ENCODE assay signal across 11 mouse cellular contexts in the genomic region with DNA sequence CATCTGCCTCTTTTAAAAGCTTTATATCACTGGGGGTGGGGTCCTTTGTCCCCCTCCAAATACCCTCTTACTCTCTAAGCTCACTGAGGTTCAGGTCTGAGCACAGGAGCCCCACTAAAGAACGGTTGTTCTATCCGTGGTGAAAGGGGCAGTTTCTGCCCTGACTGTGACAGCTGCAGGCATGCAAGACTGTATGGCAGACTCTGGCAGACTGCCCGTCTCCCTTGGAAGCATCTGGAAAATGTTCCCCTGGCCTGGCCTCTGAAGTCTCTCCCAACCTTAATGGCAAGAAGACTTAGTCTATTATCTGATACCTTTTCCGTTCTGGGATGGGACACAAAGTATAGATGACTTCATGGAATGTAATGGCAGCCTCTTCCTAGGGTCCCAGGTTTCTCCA. TPM values are rescaled to one million over a fixed set of nuclear protein-coding genes. Genes with fewer than 3 reads are reported as not detected.
A peak's percentile ranks its signal among the peaks of the same experiment; 100 is the strongest.
DNase-seq lines count a peak whose midpoint lies in the region; ATAC-seq and TF ChIP-seq lines count a peak whose summit lies in the region.
"Had no signal": no experiment of that assay in that cellular context is flagged by ENCODE, and none has a peak within 500 bp of the region (broad histone marks: within the 10 kb centered on the region; RNA-seq: fewer than 3 reads in every experiment).

No protein-coding gene starts in this region.

- H3K4me2 ChIP-seq in embryonic facial prominence, embryonic 14.5 days (ENCODE audit: low read depth, low read length) = no peak overlapping the region
- no peak overlapping the region for H3K4me2 ChIP-seq in limb, embryonic 14.5 days (replicated peaks; ENCODE audit: low read depth, low read length, severe bottlenecking)

- no peaks in the 10 kb centered on the region for H3K36me3 ChIP-seq in embryonic facial prominence, embryonic 14.5 days (ENCODE audit: control insufficient read depth, insufficient read depth, low read length)
- H3K36me3 ChIP-seq in limb, embryonic 14.5 days (ENCODE audit: control insufficient read depth, insufficient read depth, low read length) = no peaks in the 10 kb centered on the region

- H3K27me3 ChIP-seq in embryonic facial prominence, embryonic 14.5 days (replicated peaks; ENCODE audit: control insufficient read depth, insufficient read depth, low read length) = no peaks in the 10 kb centered on the region
- no peaks in the 10 kb centered on the region for H3K27me3 ChIP-seq in limb, embryonic 14.5 days (ENCODE audit: control insufficient read depth, insufficient read depth, low read length)

- H3K9ac ChIP-seq in embryonic facial prominence, embryonic 14.5 days (ENCODE audit: low read depth, low read length) = no peak overlapping the region
- no peak overlapping the region for H3K9ac ChIP-seq in limb, embryonic 14.5 days (ENCODE audit: low read depth, low read length, severe bottlenecking)
- H3K9ac ChIP-seq: liver, embryonic 14.5 days had no signal

- H3K4me3 ChIP-seq in embryonic facial prominence, embryonic 14.5 days (ENCODE audit: low read depth, low read length) = no peak overlapping the region
- H3K4me3 ChIP-seq in limb, embryonic 14.5 days (replicated peaks; ENCODE audit: low read length) = no peak overlapping the region

- ATAC-seq in cerebellum, adult (ENCODE audit: insufficient number of reproducible peaks, low FRiP score, low TSS enrichment) = no peak
- ATAC-seq in embryonic facial prominence, embryonic 14.5 days (ENCODE audit: low read depth) = no peak
- no peak for ATAC-seq in limb, embryonic 14.5 days (ENCODE audit: low FRiP score, low read depth)
- ATAC-seq in erythroid progenitor cell, adult 5-6 weeks (replicated peaks; ENCODE audit: low FRiP score, poor library complexity, severe bottlenecking) = no peak

- TF ChIP-seq POLR2A in limb, embryonic 14.5 days (IDR thresholded peaks at IDR 0.05; ENCODE audit: borderline replicate concordance, extremely low read depth, insufficient read depth, insufficient read length) = no peak

- H3K27ac ChIP-seq in embryonic facial prominence, embryonic 14.5 days (replicated peaks; ENCODE audit: low read depth, low read length) = no peak overlapping the region
- no peak overlapping the region for H3K27ac ChIP-seq in limb, embryonic 14.5 days (replicated peaks; ENCODE audit: low read depth, low read length)
- H3K27ac ChIP-seq: liver, embryonic 14.5 days had no signal

- no peaks in the 10 kb centered on the region for H3K9me3 ChIP-seq in embryonic facial prominence, embryonic 14.5 days (ENCODE audit: control insufficient read depth, low read length)
- no peaks in the 10 kb centered on the region for H3K9me3 ChIP-seq in limb, embryonic 14.5 days (ENCODE audit: control insufficient read depth, low read length)

- peak; percentile 13 for DNase-seq in cerebellum, adult 9-10 months
- DNase-seq in kidney, postnatal 14 days = peak; percentile 46
- DNase-seq in kidney, adult 18-20 months = no peak
- DNase-seq in embryonic facial prominence, embryonic 14.5 days (ENCODE audit: low spot score) = peak; percentile 88
- DNase-seq in limb, embryonic 14.5 days (ENCODE audit: low spot score) = peak; percentile 77
- no peak for DNase-seq in spleen, postnatal 36 days (ENCODE audit: low spot score in 2 of 2)
- DNase-seq: B cell, adult 2 months; kidney, adult 11 months had no signal

- peaks cover 27% of the 10 kb centered on the region for H3K4me1 ChIP-seq in embryonic facial prominence, embryonic 14.5 days (ENCODE audit: control insufficient read depth, insufficient read depth, low read length)
- H3K4me1 ChIP-seq in limb, embryonic 14.5 days (ENCODE audit: control insufficient read depth, insufficient read depth, low read length) = peaks cover 43% of the 10 kb centered on the region

- 23% methylated on average over 4 of the region's 4 CpGs for WGBS in embryonic facial prominence, embryonic 14.5 days
- 18% methylated on average over 4 of the region's 4 CpGs for WGBS in limb, embryonic 14.5 days

RNA-seq across cellular contexts. Expression of a gene that starts 28.5 kb away (rescaled TPM):
- polyA plus RNA-seq in embryonic facial prominence, embryonic 14.5 days (2014; fragmentation: Nextera tagmentation; extraction: Ambion mirVana) = 44.5 and 48.1 TPM in 2 replicates
- polyA plus RNA-seq in limb, embryonic 14.5 days (2012; rRNA removed) = 58.9 and 67.7 TPM in 2 replicates
- 52.7 and 66.6 TPM in 2 replicates for polyA plus RNA-seq in limb, embryonic 14.5 days (2014; fragmentation: Nextera tagmentation; extraction: Ambion mirVana)
- not detected in 2 replicates for total RNA-seq in erythroid progenitor cell, adult 5-6 weeks (2015; ENCODE audit: low replicate concordance)
- total RNA-seq in erythroid progenitor cell, adult 5-6 weeks (2017; ENCODE audit: low replicate concordance) = 0.39 and 11.4 TPM in 2 replicates

Comparison
In these comparisons a context has a peak if more than half of its experiments do, and no peak if none do; other contexts are left out.
1. DNase-seq: peak in cerebellum, adult 9-10 months (single experiment), kidney, postnatal 14 days (single experiment), embryonic facial prominence, embryonic 14.5 days (single experiment) and limb, embryonic 14.5 days (single experiment); none in kidney, adult 18-20 months (single experiment) and spleen, postnatal 36 days (0 of 2).